Mouse (Mus musculus): ENCODE measurements around the gene Egr4.

DNA sequence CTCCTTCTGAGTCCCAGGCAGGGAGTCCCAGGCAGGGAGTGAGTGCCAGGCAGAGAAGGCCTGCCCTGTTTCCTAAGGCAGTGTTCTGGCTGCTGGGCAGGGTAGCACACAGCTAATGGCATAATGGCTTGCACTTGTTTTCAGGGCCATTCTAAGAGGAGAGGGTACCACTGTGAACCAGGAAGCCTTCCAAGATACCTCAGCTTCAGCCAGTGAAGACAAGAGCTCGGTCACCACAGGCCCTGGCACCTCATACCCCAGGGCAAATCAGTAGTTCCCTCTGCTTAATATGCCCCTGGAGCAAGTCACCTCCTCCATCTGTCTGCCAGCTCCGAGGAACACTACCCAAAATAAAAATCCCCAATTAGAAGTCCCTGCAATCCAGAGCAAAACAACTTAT lies 9.4 kb upstream of the Egr4 start:
- TF ChIP-seq EP300 (IDR thresholded peaks at IDR 0.05) (no peak), CTCF (IDR thresholded peaks at IDR 0.05) (no peak)
